Mouse (Mus musculus) spleen, postnatal 10 days (tissue): Measurements from ENCODE around the gene Gabrg3.

Source experiments
- DNase-seq, 2 experiments: peaks; one replicate each; pipeline ENCODE4 v3.0.0; 2021 to 2022; ENCODE audit warnings: low spot score in 2 of 2

Gene Gabrg3

DNA sequence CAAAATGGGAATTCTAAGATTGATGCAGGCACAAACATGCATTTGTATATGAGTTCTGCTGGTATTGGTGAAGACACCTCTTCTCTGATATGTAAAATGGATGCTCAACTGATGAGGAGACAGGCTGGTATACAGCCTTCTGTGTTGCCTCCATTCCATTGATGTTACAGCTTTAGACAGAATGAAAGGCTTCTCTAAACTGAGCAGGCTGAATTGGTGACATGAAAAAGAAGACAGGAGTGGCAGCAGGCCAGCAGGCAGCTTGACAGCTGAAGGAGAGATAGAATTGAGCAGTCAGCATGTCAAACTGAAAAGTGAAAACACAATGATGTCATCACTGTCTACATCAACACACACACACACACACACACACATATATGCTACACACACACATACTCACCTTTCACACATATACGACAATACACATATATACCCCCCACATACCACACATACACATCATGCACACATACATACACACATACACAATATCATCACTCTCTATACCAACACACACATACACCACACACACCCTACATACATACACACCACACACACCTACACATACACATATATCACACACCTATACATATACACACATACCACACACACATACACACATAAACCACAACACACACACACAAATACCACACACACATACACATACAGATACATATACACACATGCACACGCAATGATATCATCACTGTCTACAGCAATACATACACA is 315.4 kb downstream of the Gabrg3 start:
- DNase-seq: no peak

DNA sequence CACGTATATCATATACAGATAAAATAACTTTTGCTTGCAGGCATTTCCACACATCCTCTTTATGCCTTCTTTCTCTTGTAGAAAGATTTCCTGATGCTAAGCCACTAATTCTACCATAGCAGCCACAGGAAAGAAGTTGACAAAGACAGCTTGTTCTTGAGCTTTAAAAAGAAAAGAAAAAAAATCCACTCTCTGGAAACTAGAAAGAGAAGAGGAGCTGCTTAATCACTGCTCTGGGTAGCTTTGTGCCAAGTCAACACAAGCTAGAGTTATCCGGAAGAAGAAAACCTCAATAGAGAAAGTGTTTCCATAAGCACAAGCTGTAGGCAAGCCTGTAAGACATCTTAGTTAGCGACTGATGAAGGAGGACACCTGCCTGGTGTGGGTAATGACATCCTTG is 321.6 kb downstream of the Gabrg3 start:
- no peak for DNase-seq

DNA sequence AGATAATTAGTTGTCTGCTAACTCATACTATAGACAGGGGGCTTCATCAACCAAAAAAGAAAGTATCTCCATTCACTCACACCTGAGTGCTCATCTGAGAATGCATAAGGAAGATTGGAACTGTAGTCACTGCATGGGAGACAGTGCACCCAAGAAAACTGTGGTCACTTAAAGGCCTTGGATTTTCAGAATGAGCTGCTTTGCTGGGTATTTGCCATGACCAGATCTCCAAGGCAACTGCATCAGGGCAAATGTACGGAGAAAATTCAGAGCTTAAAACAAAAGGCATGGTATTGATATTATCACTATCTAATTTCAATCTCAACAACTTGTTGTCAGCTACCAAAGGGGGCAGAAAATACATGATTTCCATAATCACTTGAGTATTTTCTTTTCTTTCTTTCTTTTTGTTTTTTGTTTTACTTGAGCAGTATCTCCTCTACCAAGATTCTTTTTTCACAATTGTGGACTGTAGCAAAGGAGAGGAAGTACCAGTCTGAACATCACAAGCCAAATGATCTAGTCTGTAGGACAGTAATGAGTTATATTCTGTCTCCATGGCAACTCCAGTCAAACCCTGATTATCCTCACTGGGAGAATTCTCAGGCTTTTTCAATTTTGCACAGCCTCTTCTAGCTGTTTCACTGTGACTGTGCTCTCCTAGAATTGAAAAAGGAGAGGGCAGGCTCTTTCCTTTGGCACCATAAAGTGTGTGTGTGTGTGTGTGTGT is 335.9 kb downstream of the Gabrg3 start:
- DNase-seq: no peak

DNA sequence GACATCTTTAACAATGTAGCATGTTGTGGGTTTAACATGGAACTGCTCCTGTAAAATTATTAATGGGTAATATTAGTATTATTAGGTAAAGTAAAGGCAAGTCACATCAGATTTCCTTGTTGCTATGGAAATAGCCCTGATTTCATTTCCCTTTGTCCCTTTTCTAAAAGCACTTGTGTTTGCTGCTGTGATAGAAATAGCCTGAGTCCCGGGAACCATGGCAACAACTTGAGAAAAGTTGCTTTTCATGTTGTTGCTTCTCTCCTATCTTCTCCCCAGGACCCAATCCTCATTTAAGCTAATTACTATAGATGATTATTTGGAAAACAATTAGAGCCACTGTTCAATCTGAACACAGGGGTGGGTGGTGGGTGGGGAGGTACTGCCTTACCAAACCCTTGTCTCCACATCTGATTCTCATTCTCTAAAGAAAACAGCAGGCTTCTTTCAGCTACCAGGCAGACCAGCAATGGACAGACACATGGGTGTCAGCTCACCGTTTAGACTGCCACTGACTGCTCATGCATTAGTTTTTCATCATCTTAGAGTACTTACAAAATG is 349.0 kb downstream of the Gabrg3 start:
- DNase-seq: no peak

DNA sequence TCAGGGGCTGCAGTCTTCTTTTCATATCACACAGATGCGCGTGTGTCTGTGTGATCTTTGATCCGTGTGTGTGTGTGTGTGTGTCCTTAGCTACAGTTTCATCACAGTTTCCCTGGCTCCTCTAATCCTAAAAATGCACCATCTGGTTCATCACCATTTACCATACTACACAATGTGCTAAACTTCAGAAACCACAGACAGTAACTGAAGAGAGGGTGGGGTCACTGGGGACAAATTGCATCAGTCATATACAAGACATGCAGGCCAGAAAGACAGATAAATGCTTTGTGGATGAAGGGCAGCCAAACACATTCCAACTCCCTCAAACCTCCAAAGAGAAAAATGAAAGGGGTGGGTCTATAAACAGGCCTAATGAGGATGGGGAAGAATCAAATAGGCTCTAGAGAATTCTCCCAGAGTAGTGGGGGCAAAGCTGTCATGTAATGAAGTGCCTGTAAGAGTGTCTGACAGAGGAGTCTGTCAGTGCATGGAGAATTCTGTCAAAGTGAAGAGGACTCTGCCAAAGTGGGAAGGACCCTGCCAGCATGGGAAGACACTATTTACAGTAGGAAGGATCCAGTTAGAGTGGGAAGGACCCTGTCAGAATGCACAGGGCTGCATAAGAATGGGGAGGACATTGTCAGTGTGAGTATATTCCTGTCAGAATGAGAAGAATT is 386.3 kb downstream of the Gabrg3 start:
- DNase-seq: no peak

DNA sequence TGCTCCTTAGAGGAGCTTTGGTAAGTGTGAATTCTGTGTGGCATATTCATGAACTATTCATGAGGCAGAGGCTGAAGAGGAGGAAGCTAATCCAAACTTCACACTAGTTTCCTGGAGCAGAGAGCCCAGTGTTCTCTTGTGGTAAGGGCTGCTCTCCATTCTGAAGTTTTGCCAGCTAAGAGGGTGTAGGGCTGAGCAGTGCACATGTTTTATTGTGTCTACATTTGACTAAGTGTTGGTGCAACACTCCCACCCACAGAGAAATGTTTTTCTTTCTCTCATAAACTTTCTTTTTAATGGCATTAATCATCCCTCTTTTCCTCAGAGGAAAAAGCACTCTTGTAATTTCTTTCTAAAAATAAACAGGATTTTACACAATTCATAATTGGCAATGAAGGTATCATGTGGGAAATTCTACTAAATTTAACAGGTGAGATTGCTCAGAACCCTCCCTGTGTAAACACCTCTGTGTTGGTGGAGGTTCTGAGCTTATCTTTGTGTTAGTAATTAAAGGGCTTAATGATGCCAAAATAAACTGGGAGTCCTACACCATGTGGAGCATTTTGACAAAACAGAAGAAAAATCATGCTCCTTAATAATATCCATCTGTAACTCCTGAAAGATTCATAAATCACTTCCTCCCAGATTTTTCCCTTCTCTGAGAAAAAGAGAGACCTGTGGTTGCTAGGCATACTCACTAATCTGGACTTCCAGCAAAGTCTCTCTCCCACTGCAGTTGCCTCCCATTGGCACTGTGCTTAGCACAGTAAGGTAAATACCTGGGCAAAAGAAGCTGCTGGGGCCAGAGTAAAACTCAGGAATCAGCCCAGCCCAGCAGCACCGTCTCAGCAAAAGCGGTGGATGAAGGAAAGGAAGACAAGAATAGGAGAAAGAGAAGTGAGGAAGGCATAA is 389.0 kb downstream of the Gabrg3 start:
- DNase-seq: no peak

DNA sequence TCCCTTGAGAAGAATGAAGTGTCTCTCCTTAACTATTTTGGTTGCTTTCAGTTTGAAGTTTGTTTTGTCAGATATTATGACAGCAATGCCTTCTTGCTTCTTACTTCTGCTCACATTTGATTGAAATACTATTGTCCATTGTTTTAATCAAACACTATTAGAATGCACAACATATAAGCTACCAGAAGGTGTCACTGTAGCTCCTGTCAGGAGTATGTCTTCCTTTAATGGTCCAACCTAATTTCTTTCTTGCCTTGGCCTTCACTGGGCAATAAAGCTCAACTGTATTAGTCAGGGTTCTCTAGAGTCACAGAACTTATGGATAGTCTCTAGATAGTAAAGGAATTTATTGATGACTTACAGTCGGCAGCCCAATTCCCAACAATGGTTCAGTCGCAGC is 440.6 kb downstream of the Gabrg3 start:
- DNase-seq: no peak

DNA sequence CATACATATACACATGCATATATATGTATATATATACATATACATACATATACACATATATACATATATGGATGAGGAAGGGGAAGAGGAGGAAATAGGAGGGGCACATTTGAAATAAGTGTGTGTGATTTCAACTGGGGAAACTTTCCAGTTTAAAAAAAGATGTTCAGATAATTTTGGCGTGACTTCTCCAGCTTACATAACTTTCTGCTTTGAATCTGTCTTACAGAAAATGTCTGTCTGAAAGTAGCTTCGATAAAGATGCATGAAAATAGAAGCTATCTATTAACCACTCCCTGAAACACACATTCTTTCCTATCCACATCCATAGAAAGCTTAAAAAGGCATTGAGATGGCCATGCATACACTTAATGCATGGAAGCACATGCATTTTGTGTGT is 445.4 kb downstream of the Gabrg3 start:
- DNase-seq: no peak

DNA sequence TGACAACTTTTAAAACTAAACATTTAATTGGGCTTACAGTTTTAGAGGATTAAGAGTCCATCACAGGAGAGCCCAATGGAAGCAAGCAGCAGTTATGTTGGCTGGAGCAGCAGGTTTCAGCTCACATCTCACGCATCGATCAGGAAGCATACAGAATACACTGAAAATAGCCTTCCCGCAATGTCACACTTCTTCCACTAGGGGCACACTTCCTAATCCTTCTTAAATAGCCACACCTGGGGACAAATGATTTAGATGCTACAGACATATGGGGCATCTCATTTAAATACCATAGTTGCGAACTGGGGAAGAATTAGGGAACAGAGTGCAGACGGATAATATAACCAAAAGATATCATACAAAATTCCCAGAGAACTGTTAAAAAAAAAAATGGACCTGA is 449.0 kb downstream of the Gabrg3 start:
- no peak for DNase-seq

DNA sequence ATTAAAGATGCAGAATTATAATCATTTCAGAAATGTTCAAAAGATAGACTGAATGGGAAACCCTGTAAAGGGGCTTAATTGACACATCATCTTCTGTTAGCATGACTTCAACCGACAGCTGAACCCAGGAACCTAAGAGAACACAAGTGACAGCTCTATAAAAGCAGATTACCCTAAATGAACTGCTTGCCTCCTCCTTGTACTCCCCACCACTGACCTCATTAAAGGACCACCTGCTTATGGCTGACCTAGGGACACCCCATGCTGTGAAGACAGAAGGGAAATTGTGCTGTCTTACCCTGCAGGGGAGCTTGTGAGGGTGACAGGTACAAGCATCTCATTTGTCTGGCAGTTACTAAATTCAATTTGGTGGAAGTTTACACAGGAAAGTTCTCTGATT is 467.5 kb downstream of the Gabrg3 start:
- no peak for DNase-seq

DNA sequence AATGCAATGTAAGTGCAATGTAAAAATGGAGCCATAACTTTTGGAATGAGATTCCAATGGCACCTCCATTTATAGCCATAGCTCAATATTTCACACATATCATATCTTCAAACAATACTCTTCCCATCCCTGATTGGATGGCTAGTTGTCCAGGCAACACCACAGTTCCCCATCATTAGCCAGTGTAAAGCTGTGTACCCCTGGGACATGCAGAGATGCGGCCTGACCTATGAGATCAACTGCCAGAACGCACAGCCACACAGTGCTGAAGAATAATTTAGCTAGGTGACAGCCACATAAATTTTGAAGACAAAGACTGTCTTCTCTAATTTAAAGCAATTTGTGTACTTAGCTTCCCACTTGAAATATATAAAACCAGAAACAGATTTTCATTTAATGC is 472.1 kb downstream of the Gabrg3 start:
- DNase-seq: no peak

DNA sequence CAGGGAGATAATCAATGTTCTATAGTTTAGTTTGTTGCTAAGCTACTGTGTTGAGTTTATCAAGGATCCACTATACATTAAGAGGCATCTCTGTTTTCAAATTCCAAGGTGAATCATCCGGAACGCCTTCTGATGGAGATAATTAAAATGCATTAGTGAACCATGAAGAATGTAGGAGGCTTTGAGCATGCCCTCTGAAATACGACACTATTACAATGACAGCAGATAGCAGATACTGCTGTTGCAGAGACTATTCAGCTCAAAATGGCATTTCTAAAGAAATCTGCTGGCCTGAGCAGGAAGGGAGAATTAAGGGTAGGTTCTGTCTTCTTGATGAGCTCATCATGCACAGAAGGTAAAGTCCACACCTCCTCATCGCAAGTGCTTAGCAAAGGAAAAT is 487.2 kb downstream of the Gabrg3 start:
- no peak for DNase-seq

DNA sequence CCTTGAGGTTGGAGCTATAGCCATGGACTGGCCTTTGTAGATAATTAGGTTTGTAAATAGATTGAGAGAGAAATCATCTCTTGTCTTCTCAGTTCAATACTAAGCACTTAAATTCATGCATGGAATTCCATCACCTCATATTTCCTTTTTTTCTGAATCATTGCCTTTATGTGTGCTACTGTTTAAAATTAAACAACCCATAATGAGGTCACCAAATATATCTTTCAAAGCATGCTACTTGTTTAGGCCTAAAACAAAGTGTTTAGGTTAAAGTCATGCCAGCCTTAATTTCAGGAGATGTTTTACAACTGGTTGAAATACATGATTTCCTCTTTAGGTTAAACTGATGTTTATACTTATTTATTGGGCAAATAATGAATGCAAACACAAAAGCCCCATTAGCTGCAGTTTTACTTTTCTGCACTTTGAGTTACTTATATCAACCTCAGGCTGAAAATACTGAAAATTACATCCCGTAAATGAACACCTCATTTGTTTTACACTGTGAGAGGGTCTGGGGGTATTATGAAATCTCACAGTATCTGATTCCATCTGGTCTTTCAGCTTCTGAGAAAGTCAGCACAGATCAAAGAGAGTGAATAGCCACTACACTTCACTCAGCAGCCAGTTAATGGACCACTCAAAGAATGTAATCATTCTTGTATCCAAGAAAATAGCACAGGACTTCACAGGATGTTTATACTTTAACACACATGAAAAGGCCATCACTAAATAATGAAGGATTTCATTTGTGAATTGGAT is 519.5 kb downstream of the Gabrg3 start:
- DNase-seq: no peak

DNA sequence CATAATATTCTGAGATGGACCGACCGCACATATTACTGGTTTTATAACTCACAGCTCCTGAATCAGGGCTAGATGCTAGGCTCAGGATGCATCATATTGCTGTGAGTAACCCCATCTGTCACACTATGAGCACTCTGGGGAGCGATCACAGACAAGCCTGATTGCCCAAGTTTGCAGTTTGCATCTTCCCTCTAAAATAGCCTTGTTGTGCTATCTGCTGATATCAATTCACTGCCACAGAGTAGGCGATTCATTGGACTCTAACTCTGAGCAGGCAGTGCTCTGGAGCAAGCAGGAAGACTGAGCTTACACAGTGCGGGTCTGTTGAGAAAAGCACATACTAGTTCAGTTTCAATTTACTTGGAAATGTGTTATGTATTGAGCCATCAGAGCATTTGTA is 543.4 kb downstream of the Gabrg3 start:
- DNase-seq: no peak

DNA sequence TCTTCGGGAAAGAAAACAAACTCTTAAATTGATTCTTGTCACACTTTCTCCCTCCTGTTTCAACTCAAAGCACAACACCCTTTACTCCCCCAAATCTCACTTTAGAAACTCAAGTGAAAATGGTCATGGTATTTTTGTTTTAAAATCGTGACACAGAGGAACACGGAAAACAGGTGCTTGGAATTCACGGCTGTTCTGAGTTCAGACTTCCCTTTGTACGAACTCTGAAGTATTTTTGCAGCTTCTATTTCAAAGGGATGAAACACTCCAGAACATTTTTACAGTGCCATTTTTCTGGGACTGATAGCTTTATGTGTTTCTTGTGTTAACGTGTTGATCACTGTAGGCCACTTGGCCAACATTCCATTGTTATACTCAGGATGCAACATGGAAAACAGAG is 561.5 kb downstream of the Gabrg3 start:
- DNase-seq: no peak

DNA sequence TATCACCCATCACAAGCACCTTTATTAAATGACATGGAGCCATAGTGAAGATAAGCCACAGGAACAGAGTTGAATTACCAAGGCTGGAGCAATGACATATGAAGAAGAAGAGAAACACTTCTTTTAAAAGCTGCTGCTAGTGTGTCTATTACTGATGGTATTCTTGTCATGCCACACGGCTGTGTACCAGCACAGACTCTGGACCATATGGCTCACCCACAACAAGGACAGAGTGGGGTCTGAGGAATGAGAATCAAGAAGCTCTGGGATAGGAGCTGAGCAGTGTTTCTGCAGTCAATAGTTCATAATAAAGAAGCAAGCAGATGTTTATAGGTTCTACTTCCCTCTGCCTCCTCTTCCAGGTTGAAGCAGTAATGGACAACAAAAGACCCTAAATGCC is 585.1 kb downstream of the Gabrg3 start:
- DNase-seq: no peak

DNA sequence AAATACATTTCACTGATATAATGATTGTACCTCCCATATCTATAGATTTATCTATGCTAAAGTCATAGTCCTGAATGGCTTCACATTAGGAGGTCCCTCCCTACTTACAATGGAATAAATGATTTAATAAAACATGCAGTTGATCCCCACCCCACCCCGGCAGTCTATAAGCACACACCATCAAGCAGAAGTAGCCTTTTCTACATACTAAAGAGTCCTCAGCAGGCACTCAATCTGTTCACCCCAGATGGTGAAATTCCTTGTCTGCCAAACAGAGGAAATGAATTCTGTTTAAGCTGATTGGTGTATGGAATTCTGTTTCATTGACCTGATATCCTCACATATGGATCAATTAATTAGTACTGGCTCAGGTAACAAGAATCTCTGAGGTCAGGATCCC is 607.9 kb downstream of the Gabrg3 start:
- no peak for DNase-seq

DNA sequence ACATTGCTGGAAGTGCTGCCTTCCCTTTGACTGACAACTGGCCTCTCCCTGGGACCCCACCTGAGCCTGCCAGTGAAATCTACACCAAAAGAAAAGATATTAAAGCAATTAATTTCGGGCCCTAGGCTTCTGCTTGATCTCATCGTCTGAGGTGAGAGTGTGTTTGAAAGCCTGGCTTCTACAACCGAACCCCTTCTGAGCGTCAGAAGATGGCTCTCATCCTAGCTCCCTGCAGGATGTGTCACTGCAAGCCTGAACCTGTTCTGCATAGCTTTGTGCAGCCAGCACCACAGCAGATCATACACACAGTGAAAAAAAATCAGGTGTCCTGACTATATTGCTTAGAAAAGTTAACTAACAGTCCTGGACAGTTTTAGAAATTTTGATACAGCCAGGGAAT is 618.8 kb downstream of the Gabrg3 start:
- no peak for DNase-seq

DNA sequence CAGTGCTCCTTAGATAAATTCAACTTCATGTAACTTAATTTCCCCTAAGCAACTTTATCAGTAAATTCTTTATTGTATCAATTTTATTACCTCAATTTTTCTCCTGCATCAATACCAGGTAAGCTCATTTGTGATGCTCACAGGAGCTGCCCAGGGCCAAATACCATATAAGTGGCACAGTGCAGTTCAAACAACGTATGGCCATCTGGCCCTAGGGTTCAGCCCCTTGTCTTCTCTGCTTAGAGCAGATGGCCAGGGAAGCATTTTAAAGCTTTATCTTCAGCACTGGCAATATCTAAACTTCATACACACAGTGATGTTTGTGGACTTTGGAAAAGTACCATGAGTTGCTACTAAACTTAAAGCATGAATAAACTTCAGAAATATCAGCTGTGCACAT is 619.2 kb downstream of the Gabrg3 start:
- DNase-seq: no peak

DNA sequence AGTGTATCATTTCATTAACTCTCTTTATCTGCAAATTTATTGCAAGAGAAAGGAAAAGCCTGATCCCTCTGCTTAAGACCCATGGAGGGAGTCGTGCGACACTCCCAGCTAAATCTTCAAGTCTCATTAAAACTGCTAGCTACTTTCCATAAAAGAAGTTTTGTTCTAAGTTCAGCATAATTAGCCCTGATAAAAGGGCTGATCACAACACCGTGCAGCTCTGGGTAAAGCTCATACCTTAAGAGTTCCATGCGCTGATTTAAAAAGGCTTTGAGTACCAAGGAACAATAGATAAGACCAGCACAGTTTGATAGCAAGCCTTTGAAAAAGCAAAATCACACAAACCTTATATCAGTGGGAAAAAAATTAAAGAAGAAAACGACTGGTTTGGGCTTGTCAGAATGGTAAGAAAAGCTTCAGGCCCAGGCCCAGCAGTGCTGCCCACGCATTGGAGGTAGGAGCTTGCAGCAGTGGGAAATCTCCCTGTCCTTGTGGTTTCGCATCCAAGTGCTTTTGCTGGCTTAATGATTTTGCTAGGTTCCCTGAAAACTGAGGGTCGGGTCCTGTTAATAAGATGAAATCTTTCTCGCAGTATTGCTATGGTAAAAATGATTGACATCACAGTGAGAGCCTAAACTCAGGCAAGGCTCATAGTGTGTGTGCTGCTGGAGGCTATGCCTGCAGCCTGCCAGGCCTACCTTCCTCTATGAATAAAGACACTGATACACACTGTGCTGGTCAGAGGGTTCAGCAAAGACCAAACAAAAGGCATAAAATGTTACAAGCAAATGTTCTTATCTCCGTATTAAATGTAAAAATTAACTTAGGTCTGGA is 621.2 kb downstream of the Gabrg3 start:
- DNase-seq: no peak
